10 mouse cellular contexts compared by ENCODE assay signal in the genomic region with DNA sequence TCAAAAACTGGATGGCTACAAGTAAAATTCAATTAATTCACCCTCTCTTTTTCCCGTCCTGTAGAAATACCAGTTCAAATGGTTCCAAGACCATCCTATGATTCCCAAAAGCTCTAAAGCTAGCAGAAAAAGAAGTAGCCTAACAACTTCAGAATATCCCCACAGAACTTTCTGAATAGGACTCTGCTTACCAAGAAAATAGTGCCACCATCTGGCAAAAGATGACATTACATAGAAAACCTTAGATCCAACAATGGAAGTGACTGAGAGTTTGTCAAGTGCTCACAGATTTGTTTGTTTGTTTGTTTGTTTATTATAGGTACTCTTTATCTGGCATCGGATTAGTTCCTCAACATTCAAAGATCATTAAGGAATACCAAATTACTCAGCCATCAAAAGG.
DNase-seq lines count a peak whose midpoint lies in the region; ATAC-seq and TF ChIP-seq lines count a peak whose summit lies in the region.
"Had no signal": no experiment of that assay in that cellular context is flagged by ENCODE, and none has a peak within 500 bp of the region (broad histone marks: within the 10 kb centered on the region; RNA-seq: fewer than 3 reads in every experiment).

No protein-coding gene starts in this region.

- peak; percentile 2 for DNase-seq in kidney, postnatal 14 days
- DNase-seq in kidney, postnatal 25 days, result no peak
- DNase-seq in CD4-positive, CD25-positive, alpha-beta regulatory T cell, adult 2 months (ENCODE audit: low read depth, low spot score), result peak; percentile 73
- DNase-seq in Patski (ENCODE audit: low read depth, low spot score), result peak; percentile 3
- DNase-seq in hindlimb bud, embryonic 11.5 days (ENCODE audit: extremely low spot score, low read depth, low spot score), result peak; percentile 6
- DNase-seq in forebrain, embryonic 11.5 days (ENCODE audit: low spot score), result no peak
- DNase-seq in spleen, adult 12 weeks (ENCODE audit: low spot score), result no peak

- no peak overlapping the region for H3K4me3 ChIP-seq in forebrain, embryonic 11.5 days (ENCODE audit: low read depth, low read length)
- H3K4me3 ChIP-seq: neural tube, embryonic 13.5 days had no signal

- no peaks in the 10 kb centered on the region for H3K4me1 ChIP-seq in forebrain, embryonic 11.5 days (replicated peaks; ENCODE audit: control insufficient read depth, insufficient read depth, low read length)
- H3K4me1 ChIP-seq: neural tube, embryonic 13.5 days had no signal

- 47% methylated on average over 2 of the region's 2 CpGs for WGBS in forebrain, embryonic 11.5 days

- no peak overlapping the region for H3K4me2 ChIP-seq in forebrain, embryonic 11.5 days (ENCODE audit: low read depth, low read length, severe bottlenecking)
- H3K4me2 ChIP-seq: neural tube, embryonic 13.5 days had no signal

- POLR2A ChIA-PET in Patski (lab: Charles Lee), result no interaction called here

- H3K9me3 ChIP-seq in forebrain, embryonic 11.5 days (ENCODE audit: control insufficient read depth, low read length), result no peaks in the 10 kb centered on the region; the same call in 1 of the 2 replicates
- H3K9me3 ChIP-seq: neural tube, embryonic 13.5 days had no signal

- no peak overlapping the region for H3K27ac ChIP-seq in forebrain, embryonic 11.5 days (ENCODE audit: low read depth, low read length)
- H3K27ac ChIP-seq: liver, embryonic 14.5 days; neural tube, embryonic 13.5 days had no signal

- in situ Hi-C loops in Patski (cut with MboI; ENCODE audit: low pct_unique_long_range_greater_than_20kb), result no loop called here

- no peak overlapping the region for H3K9ac ChIP-seq in forebrain, embryonic 11.5 days (ENCODE audit: low read length)
- H3K9ac ChIP-seq: liver, embryonic 14.5 days; neural tube, embryonic 13.5 days had no signal

- TF ChIP-seq CTCF in Patski (IDR thresholded peaks at IDR 0.05), result peak; percentile 49

- H3K27me3 ChIP-seq in Patski, result peaks cover 4% of the 10 kb centered on the region
- no peaks in the 10 kb centered on the region for H3K27me3 ChIP-seq in forebrain, embryonic 11.5 days (ENCODE audit: control insufficient read depth, insufficient read depth, low read length)
- H3K27me3 ChIP-seq: neural tube, embryonic 13.5 days had no signal

- peak; percentile 31 for ATAC-seq in Patski
- ATAC-seq in forebrain, embryonic 11.5 days (replicated peaks; ENCODE audit: low FRiP score), result no peak
- no peak for ATAC-seq in monocyte, adult 5-6 weeks (replicated peaks; ENCODE audit: insufficient number of reproducible peaks, low FRiP score, low TSS enrichment, poor library complexity, severe bottlenecking)

- CTCF ChIA-PET in Patski (lab: Charles Lee), result interaction anchor here (1.8 kb wide), 1 partner anchor 14 kb away, joined by 4 read pairs; no protein-coding TSS in a partner anchor

- no peaks in the 10 kb centered on the region for H3K36me3 ChIP-seq in forebrain, embryonic 11.5 days (ENCODE audit: control insufficient read depth, insufficient read depth, low read length)
- H3K36me3 ChIP-seq: neural tube, embryonic 13.5 days had no signal

Comparison
In these comparisons a context has a peak if more than half of its experiments do, and no peak if none do; other contexts are left out.
1. DNase-seq: peak in kidney, postnatal 14 days (single experiment), CD4-positive, CD25-positive, alpha-beta regulatory T cell, adult 2 months (single experiment), Patski (single experiment) and hindlimb bud, embryonic 11.5 days (single experiment); none in kidney, postnatal 25 days (0 of 2), forebrain, embryonic 11.5 days (single experiment) and spleen, adult 12 weeks (single experiment).